Mouse (Mus musculus) liver, embryonic 16.5 days (tissue): ENCODE results near the gene Hck. TPM values are rescaled to one million over a fixed set of nuclear protein-coding genes. Genes with fewer than 3 reads are reported as not detected.

ENCODE experiments used
- ATAC-seq: fragments of 200-750 bp; cut with Nextera tagmentation; 2 replicates; pipeline ENCODE4 v1.8.0; 2017; ENCODE audit warnings: low read depth, mild to moderate bottlenecking, moderate number of reproducible peaks, moderate library complexity
- H3K27ac ChIP-seq: fragments of 300-500 bp; sonication (generic); 2 replicates; pipeline ENCODE4 v1.5.1; 2014; ENCODE audit warnings: mild to moderate bottlenecking, low read length
- H3K27me3 ChIP-seq: fragments of 300-500 bp; sonication (generic); 2 replicates; pipeline ENCODE4 v1.6.1; 2014; ENCODE audit warnings: low read depth, low read length, mixed read lengths; ENCODE audit not compliant: control insufficient read depth, insufficient read depth
- H3K36me3 ChIP-seq: fragments of 300-500 bp; sonication (generic); 2 replicates; pipeline ENCODE4 v1.6.1; 2014; ENCODE audit warnings: mild to moderate bottlenecking; ENCODE audit not compliant: control insufficient read depth, insufficient read depth
- H3K4me1 ChIP-seq: fragments of 300-500 bp; sonication (generic); 2 replicates; pipeline ENCODE4 v1.6.1; 2014; ENCODE audit warnings: low read depth, low read length, mixed read lengths; ENCODE audit not compliant: control insufficient read depth
- H3K4me2 ChIP-seq: fragments of 300-500 bp; sonication (generic); 2 replicates; pipeline ENCODE4 v1.6.1; 2014; ENCODE audit warnings: low read depth, low read length, mixed read lengths
- H3K4me3 ChIP-seq: fragments of 300-500 bp; sonication (generic); 2 replicates; pipeline ENCODE4 v1.5.1; 2014; ENCODE audit warnings: low read depth, mild to moderate bottlenecking, low read length
- H3K9ac ChIP-seq: fragments of 300-500 bp; sonication (generic); 2 replicates; pipeline ENCODE4 v1.6.1; 2014; ENCODE audit warnings: low read depth, low read length
- H3K9me3 ChIP-seq: fragments of 300-500 bp; sonication (generic); replicated peaks from 2 replicates; pipeline ENCODE4 v1.6.1; 2016; ENCODE audit warnings: low read length; ENCODE audit not compliant: control insufficient read depth
- WGBS: fragments of 180-500 bp; shearing (Covaris S2); extraction: QIAGEN DNeasy Blood & Tissue Kit; methylation state at CpG from one replicate; pipeline ENCODE4 v1.1.7; 2014; ENCODE audit not compliant: insufficient replicate concordance; 5-methylcytosine and 5-hydroxymethylcytosine counted together
- polyA plus RNA-seq: library from polyadenylated mRNA; unstranded; fragments of >200 nt; fragmentation: Nextera tagmentation; extraction: Ambion mirVana; gene quantifications from 2 replicates; pipeline ENCODE4 v1.2.1, GENCODE M21; 2015

Gene Hck
- polyA plus RNA-seq, 1 experiment from 2014 or later = 11.7 TPM

DNA sequence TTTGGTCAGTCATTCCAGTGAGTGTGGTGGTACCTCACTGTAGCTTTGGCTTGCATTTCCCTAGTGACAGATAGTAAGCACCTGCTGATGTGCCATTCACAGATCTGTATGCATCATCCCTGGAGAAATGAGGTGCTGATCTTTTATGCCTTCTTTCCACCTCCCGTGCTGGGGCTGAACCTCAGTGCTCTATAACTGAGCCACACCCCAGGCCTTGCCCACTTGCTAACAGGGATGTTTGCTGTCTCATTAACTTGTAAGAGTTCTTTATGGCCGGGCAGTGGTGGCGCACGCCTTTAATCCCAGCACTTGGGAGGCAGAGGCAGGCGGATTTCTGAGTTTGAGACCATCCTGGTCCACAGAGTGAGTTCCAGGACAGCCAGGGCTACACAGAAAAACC, 63.7 kb downstream of the Hck start:
- 77% methylated on average over 5 of the region's 5 CpGs for WGBS
- Histone ChIP-seq H3K4me2 (no peak overlapping the region), H3K9me3 (no peaks in the 10 kb centered on the region), H3K4me3 (no peak overlapping the region), H3K36me3 (no peaks in the 10 kb centered on the region), H3K27ac (no peak overlapping the region), H3K9ac (no peak overlapping the region), H3K4me1 (peaks cover 23% of the 10 kb centered on the region), H3K27me3 (no peaks in the 10 kb centered on the region)
- ATAC-seq = no peak

GRCm38 (mm10) chr2:153175995-153176570, 67.8 kb downstream of the Hck start:
- no peak for ATAC-seq
- no peaks in the 10 kb centered on the region for H3K36me3 ChIP-seq
- H3K4me3 ChIP-seq = no peak overlapping the region
- no peaks in the 10 kb centered on the region for H3K9me3 ChIP-seq
- no peak overlapping the region for H3K27ac ChIP-seq
- WGBS = 73% methylated on average over 8 of the region's 8 CpGs
- no peaks in the 10 kb centered on the region for H3K27me3 ChIP-seq
- peaks cover 13% of the 10 kb centered on the region for H3K4me1 ChIP-seq
- H3K9ac ChIP-seq = no peak overlapping the region
- H3K4me2 ChIP-seq = no peak overlapping the region

GRCm38 (mm10) chr2:153177188-153177587, 68.9 kb downstream of the Hck start:
- Histone ChIP-seq H3K4me2 (no peak overlapping the region), H3K9ac (no peak overlapping the region), H3K9me3 (no peaks in the 10 kb centered on the region), H3K27ac (no peak overlapping the region), H3K27me3 (no peaks in the 10 kb centered on the region), H3K4me3 (no peak overlapping the region), H3K4me1 (peaks cover 6% of the 10 kb centered on the region), H3K36me3 (no peaks in the 10 kb centered on the region; the same call in 1 of the 2 replicates)
- no peak for ATAC-seq
- WGBS = 74% methylated on average over 3 of the region's 3 CpGs

DNA sequence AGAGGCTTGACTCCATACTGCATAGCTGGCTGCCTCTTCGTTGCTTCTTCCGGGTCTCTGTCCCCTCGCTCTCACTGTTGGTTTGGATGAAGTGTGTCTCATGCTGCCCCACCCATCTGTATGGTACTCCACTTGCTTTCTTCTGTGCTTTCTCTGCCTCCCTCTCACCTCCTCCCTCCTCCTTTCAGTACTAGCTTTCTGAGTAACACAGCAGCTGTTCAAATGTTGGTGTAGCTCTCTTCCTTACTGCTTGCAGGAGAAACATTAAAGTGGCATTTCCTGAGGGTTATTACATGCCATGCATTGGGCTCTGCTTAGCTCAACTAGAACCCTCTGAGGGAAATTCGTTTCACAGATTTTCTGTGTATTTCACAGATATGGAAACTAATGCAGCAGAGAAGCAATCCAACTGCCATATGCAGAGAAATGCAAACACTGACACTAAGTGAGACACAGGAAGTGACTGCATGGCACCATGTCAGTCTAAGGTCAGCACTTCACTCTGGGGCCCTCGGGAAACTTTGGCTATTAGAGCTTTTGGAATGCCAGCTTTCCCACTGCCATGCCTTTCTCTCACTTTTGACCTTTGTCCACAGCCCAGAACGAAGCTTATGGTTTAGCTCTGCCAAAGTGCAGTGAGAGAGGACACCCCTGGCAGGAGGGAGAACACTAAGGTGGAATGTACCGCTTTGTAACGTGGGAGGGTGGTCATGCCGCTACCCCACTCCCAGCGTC, 71.0 kb downstream of the Hck start:
- 75% methylated on average over 10 of the region's 10 CpGs for WGBS
- ATAC-seq = no peak
- H3K4me2 ChIP-seq = no peak overlapping the region
- H3K27ac ChIP-seq = no peak overlapping the region
- no peaks in the 10 kb centered on the region for H3K9me3 ChIP-seq
- peaks cover 4% of the 10 kb centered on the region; the same call in 1 of the 2 replicates for H3K36me3 ChIP-seq
- no peak overlapping the region for H3K4me3 ChIP-seq
- H3K27me3 ChIP-seq = no peaks in the 10 kb centered on the region
- peaks cover 6% of the 10 kb centered on the region for H3K4me1 ChIP-seq
- no peak overlapping the region for H3K9ac ChIP-seq

DNA sequence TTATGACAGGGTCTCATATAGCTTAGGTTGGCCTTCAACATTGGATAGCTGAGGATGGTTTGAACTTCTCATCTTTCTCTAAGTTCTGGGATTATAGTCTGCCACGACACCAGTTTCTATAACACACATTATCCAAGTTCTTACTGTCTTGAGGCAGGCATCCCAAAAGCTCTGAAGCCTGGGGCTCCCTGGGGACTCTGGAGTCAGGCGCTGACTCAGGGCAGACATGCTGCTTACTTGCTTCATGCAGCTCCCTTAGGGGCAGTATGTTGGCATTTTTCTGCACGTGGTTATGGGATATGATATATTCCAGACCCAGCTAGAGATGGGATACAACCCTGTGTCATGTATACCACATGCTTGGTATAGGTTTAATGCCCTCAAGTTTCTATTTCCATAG, 71.7 kb downstream of the Hck start:
- no peaks in the 10 kb centered on the region for H3K27me3 ChIP-seq
- peaks cover 6% of the 10 kb centered on the region for H3K4me1 ChIP-seq
- H3K27ac ChIP-seq = no peak overlapping the region
- H3K9me3 ChIP-seq = no peaks in the 10 kb centered on the region
- H3K9ac ChIP-seq = no peak overlapping the region
- no peak overlapping the region for H3K4me2 ChIP-seq
- 80% methylated on average over 3 of the region's 3 CpGs for WGBS
- ATAC-seq = no peak
- H3K4me3 ChIP-seq = no peak overlapping the region
- peaks cover 5% of the 10 kb centered on the region; the same call in 1 of the 2 replicates for H3K36me3 ChIP-seq

DNA sequence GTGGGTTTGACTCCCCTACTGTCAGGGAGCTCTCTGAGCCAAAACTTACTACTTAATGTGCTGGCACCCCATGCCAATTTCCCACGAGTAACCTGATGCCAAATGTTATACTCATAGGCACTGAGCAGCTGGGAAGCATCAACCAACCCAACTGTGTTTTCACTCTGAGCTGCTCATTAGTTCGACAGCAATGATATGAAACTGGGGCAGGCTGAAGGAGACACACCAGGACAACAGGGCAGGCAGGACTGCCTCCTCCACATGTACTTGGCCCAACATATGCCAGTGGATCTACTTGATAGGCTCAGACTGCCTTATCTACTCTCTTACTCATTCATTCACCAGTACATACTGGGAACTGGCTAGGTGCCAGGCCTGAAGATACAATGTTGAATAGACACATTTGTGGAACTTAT, 77.9 kb downstream of the Hck start:
- ATAC-seq = peak; percentile 66
- WGBS = 52% methylated on average over 2 of the region's 2 CpGs
- no peaks in the 10 kb centered on the region for H3K27me3 ChIP-seq
- no peak overlapping the region for H3K9ac ChIP-seq
- H3K4me3 ChIP-seq = no peak overlapping the region
- no peaks in the 10 kb centered on the region for H3K9me3 ChIP-seq
- H3K27ac ChIP-seq = no peak overlapping the region
- H3K4me2 ChIP-seq = no peak overlapping the region
- peaks cover 17% of the 10 kb centered on the region for H3K36me3 ChIP-seq
- peaks cover 2% of the 10 kb centered on the region; the same call in 1 of the 2 replicates for H3K4me1 ChIP-seq

GRCm38 (mm10) chr2:153187848-153188247, 79.6 kb downstream of the Hck start:
- Histone ChIP-seq H3K9me3 (no peaks in the 10 kb centered on the region), H3K4me1 (peaks cover 2% of the 10 kb centered on the region; the same call in 1 of the 2 replicates), H3K27ac (no peak overlapping the region), H3K4me3 (no peak overlapping the region), H3K27me3 (no peaks in the 10 kb centered on the region), H3K36me3 (peaks cover 17% of the 10 kb centered on the region), H3K9ac (no peak overlapping the region), H3K4me2 (no peak overlapping the region)
- 73% methylated on average over 2 of the region's 2 CpGs for WGBS
- no peak for ATAC-seq

GRCm38 (mm10) chr2:153191242-153191641, 83.0 kb downstream of the Hck start:
- Histone ChIP-seq H3K36me3 (peaks cover 28% of the 10 kb centered on the region), H3K9ac (no peak overlapping the region), H3K4me1 (peaks cover under 1% of the 10 kb centered on the region; the same call in 1 of the 2 replicates), H3K9me3 (no peaks in the 10 kb centered on the region), H3K27ac (no peak overlapping the region), H3K4me2 (no peak overlapping the region), H3K4me3 (no peak overlapping the region), H3K27me3 (no peaks in the 10 kb centered on the region)
- 56% methylated on average over 2 of the region's 2 CpGs for whole genome bisulfite sequencing
- no peak for ATAC-seq

DNA sequence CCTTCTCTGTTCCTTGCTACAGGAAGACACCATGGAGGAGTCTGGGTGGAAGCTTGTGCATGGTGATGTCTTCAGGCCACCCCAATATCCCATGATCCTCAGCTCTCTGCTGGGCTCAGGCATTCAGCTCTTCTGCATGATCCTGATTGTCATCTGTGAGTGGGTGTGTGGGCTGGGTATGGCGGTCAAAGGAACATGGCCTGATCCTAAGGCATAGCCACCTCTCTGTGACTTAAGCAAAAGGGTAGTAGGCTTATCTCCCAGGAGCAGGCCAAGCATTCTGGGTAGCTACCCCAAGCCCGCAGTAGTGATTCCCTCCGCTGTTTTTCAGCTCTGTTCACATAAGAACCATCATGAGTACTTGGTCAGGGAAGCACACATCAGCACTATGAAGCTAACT, 86.0 kb downstream of the Hck start:
- 52% methylated on average over 3 of the region's 3 CpGs for WGBS
- peaks cover 4% of the 10 kb centered on the region; the same call in 1 of the 2 replicates for H3K4me1 ChIP-seq
- 0 out of 2 replicates have a peak, but pooled peaks have one; percentile 24 for ATAC-seq
- H3K36me3 ChIP-seq = peaks cover 20% of the 10 kb centered on the region
- H3K9ac ChIP-seq = no peak overlapping the region
- no peak overlapping the region for H3K27ac ChIP-seq
- no peak overlapping the region for H3K4me2 ChIP-seq
- H3K9me3 ChIP-seq = no peaks in the 10 kb centered on the region
- H3K27me3 ChIP-seq = no peaks in the 10 kb centered on the region
- no peak overlapping the region for H3K4me3 ChIP-seq
